Mouse (Mus musculus) right cerebral cortex, postnatal 14 days (tissue): ENCODE data around the gene Tbx21.

Source experiments
- DNase-seq: peaks from one replicate; pipeline ENCODE4 v3.0.0; 2022

The Tbx21 gene

DNA sequence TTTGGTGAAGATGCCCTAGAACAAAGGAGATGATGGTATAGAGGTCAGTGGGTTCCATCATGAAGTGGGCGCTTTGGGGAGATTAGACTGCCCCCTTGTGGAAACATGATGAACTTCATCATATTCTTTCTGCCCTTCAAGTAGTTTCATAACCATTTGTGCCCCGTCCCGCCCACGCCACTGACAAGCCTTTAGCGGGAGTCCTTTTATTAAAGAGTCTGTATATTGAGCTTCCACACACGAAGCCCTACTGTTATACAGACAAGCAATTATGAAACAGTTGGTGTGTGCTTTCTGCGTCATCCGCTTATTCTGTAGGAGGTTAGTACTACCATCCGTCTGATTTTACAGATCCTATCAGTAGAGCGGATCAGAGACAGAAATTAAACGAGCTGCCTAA, 32.2 kb downstream of the Tbx21 start:
- peak; percentile 47 for DNase-seq

DNA sequence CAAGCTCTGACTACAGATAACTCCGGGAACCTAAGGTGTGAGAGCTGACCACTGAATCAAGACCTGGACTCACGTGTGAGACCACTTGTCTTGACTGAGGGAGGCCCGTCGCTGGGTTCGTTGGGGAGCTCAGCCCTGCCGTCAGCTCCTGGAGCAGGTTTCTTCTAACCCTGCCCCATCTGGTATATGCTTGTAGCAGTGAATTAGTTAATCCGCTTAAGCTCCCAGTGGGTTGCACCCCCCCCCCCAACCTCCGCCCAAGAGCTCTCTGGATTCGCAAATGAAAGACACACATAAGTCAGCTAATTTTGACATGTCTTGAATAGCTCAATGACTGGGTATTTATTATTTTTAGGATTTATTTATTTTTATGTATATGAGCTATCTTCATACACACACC, 34.8 kb downstream of the Tbx21 start:
- no peak for DNase-seq

DNA sequence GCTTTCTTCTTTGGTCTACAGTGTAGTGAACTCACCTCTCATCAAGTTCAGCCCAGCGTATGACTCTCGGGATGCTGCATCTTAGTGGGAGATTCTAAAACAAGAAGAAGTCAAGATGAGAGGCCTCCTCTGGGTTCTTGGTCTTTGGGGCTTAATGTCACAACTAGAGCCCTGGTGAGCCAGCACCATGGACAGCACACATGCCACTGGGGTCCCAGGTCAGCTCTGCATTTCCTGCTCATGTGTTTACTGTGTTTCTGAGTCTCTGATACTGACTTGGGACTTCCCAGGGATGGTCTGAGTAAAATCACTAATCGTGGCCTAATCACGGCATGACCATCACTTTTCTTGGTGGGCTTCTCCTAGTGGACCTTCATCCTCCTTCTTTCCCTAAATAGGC, 36.4 kb downstream of the Tbx21 start:
- DNase-seq = no peak

DNA sequence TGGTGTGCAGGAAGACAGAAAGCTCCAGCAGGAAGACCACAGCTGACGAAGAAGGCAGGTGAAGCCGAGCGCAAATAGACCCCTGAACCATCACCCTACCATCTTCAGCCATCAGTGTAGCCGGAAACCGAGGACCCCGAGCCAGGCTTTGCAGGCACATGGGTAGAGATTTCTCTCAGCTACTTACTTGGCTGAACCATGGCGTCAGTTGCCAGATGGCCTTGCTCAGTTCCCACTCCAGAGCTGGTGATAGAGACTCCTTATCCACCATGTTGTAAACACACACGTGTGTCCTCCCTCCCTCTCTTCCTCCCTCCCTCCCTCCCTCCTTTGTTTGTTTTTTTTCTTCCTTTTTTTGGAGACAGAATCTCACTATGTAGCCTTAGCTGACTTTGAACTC, 40.9 kb downstream of the Tbx21 start:
- no peak for DNase-seq

DNA sequence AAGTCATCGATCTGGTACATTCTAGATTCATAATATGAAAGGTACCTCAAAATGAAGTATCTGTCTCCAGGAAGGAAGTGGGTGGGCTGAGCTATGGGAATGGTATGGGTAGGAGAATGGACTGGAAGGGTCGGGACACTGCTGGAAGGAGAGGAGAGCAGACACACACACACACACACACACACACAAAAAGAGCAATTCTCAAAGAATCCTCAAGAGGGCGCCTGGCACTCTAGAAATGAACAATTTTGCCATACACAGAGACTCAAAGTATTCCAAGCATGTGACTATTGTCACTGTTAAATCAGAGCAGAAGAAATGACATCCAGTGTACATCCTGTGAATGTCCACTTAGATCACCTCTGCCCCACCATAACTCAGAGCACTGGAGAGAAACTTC, 42.6 kb downstream of the Tbx21 start:
- DNase-seq = no peak

DNA sequence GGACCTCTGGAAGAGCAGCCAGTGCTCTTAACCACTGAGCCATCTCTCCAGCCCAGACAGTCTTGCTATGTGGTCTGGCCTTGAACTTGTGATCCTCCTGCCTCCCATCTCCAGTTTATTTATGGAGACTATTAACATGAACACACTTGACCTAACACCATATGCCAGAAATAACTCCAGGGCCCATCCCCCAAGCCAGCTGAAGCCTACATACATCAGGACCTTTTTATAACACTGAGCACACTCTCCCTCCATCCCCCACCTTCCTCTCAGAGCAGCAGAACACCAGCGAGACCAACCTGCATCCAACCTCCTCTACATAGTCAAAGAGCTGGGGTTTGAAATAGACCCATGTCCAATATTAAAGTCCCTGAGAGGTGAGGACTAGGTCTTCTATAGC, 44.0 kb downstream of the Tbx21 start:
- no peak for DNase-seq

DNA sequence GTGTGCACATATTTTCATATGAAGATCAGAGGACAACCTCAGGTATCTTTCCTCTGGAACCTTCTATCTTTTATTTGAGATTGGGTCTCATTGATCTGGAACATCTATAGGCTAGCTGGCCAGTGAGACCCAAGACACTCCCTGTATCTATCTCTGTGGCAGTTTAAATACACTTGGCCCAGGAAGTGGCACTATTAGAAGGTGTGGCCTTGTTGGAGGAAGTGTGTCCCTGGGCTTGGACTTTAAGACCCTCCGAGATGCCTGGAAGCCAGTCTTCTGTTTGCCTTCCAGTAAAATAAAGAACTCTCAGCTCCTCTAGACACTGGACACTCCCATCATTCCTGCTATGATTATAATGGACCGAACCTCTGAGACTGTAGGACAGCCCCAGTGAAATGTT, 45.4 kb downstream of the Tbx21 start:
- no peak for DNase-seq

DNA sequence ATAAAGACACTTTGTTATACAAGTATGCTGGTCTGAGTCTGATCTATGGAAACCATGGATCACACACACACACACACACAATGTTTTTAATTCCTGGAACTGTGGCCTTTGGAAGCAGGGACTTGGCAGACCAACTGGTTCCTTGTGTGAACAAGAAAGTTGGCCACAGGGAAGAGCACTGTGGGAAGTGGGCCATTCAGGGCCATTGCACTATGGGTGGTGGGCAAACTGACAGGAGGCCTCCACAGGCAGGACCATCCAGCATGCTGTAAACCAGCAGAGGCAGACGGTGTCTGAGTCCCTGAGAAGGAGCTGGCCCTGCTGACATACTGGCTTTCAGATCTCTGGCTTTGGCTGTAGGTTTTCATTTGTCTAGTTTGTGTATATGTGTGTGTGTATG, 45.8 kb downstream of the Tbx21 start:
- no peak for DNase-seq

DNA sequence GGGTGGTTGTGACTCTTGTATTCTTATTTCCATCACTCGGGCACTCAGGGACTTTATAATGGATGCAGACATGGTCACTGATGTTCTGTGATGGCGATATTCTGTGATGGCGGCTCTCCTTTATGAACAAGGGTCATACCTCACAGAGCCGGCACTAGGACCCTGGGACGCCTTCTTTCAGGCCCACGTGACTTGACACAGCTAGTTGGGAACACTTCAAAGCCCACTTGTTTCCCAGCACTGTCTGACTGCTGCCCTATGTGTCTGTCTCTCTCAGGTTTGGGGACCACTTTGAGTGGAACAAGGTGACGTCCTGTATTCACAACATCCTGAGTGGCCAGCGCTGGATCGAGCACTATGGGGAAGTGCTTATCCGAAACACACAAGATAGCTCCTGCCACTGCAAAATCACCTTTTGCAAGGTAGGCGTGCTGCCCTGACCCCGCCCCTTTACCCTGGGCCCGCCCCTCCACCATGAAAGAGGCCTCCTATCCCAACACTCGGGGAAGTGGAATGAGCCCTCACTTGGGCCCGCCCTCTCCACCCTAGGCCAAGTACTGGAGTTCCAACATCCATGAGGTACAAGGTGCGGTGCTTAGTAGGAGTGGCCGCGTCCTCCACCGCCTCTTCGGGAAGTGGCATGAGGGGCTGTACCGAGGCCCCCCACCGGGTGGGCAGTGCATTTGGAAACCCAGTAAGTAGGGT, 48.3 kb downstream of the Tbx21 start:
- DNase-seq = no peak

DNA sequence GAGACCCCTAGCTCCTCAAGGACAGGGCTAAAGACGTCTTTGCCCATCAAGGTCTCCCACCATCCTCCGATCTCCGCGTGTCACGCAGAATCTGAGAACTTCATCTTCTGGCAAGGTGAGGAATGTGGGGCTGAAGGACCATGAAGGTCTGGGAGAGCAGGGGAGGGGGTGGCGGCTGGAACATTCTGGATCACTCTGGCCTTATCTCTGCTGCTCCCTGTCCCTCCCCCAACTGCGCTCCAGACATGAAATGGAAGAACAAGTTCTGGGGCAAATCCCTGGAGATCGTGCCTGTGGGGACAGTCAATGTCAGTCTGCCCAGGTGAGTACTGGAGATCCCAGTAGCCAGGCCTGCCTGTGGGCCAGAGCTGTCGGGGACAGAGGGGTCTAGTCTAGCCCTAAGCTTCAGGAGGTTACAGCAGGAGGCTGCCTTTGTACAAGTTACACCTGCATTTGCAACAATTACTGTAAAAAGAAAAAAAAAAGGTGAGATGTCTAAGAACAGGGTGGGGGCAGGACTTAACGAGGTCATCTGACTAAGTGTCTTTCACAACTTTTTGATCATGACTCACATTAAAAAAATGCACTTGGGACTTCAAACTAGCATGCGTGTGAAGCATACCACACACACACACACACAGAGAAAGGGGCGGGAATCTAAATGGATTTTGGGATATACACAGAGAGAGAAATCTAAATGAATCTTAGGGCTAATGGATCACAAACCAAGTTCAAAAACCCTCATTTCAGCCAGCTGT, 49.4 kb downstream of the Tbx21 start:
- no peak for DNase-seq

DNA sequence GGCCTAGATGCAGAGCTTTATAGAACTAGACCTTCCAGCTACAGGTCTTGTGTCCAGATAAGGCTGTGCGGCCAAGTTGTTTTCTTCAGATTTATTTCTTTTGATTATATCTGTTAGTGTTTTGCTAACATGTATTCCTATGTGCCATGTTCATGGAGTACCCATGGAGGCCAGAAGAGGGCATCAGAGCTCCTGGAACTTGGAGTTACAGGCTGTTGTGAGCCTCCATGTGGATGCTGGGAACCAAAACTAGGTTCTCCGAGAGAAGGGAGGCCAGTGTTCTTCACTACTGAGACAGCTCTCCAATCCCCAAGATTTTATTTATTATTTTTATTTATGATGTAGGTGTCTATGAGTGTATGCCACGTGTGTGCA, 51.2 kb downstream of the Tbx21 start:
- no peak for DNase-seq

DNA sequence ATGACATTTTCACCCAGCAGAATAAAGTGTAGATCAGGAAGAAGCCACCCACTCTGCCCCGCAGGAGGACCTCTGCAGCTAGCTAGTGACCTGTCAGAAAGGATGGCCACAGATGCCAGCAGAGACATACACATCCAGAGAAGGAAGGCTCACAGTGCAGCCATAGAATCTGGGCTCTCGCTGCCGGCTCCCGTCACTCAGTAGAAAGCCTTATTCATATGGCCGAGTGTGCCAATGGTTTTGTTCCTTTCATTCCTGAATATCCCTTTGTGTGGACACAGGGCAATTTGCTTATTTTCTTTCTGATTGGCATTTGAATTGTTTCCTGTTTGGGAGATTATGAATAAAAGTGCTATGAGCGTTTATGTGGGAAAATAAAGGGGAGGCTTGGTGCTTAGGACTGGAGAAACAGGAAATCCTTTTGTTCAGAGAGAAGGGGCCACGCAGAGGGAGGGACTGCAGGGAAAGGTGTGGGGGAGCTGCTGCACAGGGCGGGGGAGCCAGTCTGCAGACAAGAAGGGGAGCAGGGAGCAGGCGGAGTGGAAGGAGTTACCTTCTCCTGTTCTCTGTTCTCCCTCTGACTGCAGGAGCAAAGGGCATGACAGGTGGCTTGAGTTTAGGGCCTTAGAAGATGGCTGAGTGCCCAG, 51.7 kb downstream of the Tbx21 start:
- DNase-seq = no peak

DNA sequence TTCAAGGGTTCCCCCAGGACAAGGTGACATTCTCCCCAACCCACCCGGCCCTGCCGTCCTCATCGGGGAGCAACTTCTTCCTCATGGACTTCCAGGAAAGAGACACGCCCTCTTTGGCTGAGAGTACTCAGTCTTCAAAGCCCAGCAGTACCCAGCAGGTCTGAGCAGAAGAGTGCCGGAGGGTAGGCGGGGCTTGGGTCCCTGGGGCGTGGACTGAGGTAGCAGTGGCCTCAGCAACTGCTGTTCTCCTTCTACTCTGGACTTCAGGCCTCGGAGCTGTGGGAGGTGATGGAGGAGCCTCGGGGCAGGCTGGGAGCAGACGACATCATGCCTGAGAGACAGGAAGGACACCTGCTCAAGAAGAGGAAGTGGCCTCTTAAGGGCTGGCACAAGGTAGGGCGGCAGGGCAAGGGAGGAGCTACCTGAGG, 62.9 kb downstream of the Tbx21 start:
- DNase-seq = no peak

DNA sequence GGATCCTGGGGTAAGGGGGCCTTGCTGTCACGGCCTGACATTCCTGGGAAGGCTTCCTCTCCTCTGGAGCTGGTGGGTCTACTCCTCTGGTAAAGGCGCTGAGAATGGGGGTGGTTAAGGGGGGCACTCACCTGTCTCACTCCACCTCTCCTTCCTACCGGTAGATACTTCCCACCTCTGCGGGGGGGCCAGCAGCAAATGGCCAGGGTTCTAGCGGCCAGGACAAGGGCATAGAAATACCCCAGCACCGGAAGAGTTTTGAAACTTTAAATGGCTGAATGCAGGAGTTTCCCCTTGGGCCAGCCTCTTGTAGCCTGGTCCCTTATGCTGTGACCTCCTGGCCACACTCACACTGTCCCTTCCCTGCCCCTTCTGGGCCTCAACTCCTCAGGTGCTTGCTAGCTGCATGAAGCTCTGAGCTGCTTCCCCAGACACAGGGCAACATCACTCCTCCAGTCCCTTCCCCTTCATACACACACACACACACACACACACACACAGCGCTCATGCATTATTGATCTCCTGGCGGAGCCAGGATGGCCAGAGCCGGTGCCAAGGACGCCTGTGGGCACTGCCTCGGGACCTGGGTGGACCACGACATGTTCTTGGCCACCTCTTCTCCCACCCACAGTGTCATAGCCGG, 64.1 kb downstream of the Tbx21 start:
- no peak for DNase-seq

DNA sequence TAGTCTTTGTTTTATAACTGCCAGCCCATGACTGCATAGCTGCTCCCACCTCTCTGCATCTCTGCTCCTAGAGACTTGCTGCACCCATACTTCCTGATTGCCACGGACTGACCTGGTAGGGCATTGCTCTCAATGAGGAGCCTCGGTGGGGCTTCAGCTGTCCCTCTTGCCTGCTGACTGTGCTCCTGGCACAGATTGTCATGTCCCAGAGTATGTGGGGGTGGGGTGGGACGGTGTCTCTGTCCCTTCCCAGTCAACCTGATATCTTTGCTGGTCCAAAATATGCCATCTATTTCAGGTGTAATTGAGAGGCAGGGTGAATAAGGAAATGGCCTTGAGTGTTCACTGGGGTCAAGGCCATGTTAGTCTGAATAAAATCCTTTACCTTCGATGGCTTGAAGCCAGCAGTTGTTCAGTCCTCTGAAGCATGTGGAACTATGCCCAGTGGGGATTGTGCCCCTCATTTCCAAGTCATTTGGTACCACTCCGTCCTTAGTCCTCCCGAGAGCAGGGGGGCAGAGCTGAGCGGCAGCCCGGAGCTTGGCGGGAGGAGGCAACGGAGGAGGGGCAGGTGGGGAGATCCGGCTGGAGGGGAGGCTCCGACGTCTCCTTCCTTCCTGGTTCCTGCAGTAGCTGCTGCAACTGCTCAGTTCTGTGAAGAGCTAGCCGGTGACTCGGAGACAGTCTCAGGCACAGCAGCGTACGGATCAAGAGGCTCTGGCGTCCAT, 64.8 kb downstream of the Tbx21 start, which contains the start of gene Osbpl7:
Osbpl7 (plus strand) TSS at position 413 of the 728 bp plus-strand sequence.
- peak; percentile 78 for DNase-seq

DNA sequence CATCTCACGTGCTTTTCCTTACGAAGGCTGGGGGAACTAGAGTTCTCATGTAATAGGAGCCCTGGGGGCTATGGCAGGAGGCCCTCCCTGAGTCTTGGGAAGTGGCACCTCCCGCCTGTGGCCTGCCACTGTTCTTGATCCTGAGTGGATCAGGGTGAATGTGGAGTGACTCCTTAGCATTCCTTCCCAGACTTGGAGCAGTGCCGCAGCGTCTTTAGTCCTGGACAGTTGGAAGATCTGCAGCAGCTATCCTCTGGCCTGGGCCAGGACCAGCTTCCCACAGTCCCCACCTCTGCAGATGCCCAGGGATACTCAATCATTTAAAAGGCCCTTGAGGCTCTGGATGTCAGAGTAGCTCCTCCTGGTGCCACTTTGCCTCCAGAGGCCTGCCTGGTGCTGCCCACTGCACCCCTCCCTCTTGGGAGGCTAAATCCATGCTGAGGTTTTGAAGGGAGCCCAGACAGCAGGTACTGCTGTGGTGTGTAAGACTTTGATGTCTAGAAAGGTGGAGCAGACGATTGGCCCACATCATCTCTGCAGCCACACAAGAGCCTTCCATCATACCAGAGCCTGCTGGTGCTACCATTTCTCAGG, 65.5 kb downstream of the Tbx21 start:
- no peak for DNase-seq

DNA sequence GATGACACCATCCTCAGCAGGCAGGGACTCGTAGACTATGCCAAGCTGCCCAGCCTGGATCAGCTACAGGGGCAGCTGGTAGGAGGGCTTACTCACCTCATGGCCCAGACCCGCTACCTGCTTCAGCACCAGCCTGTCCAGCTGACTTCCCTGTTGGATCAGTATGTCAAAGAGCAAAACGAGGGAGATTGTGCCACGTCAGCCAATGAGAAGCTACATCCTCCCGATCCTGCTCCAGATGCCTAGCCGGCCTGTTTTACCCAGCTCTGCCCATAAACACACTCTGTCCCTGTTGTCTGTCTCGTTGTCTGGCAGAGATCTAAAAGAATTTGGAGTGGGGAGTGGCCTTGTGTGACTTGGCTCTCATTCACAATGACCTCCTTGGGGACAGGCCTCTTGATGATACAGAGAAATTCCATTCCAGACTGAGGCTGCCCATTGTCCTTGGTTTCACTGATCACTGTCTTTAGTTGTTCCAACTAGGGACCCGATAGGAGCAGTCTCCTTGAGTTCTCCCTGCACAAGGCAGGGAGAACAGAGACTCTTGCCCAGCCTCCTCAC, 67.0 kb downstream of the Tbx21 start:
- no peak for DNase-seq
